Mouse (Mus musculus) T-helper 1 cell (primary cell): ENCODE data around the gene Unc13d.
"Not testable (repeated sequence)": the region's sequence is repeated elsewhere in the genome, so short reads cannot be mapped to it uniquely, and the experiment has no call there.

ENCODE experiments used
- in situ Hi-C: fragments of 300-600 bp; cut with MboI, MseI; formaldehyde crosslinking; loops from one replicate; pipeline ENCODE4 v1.15.1; 2025; ENCODE audit warnings: high pct_unique_total_duplicates

The Unc13d gene

DNA sequence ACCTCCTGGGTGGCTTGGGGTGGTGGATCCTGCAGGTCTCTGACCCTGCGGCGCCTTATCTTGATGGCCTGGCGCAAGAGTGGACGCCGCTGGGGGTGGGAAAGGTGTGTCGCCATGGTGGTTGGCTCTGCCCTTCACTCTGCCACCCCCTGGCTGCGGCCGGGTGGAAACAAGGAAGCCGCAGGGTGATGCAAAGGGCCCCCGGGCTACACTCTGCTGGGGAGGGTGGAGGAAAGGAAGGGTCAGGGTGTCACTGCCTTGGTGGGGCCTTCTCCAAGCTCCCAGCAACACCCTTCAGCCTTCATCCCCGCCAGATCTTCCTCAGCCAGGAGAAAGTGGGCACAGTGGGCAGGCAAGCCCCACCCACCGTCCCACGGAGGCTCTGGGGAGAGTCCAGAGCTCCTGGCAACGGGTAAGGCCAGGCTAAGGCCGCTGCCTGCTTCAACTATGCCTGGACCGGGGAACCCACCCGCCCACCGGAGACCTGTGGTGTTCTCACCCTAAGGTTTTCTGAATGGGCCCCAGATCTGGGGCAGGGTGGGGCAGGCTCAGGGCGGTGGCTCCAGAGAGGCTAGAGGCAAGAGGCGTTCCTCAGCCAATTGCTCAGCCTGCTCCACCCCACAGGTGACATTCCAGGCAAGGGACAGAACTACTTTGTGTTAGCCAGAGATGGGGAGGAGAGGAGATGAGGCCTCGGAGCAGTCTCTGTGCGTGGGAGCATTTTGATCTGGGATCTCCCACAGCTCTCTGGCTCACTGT, at the start of gene Unc13d:
TSS of gene Unc13d (minus strand) at position 516 of the 759 bp plus-strand sequence.
- in situ Hi-C loops = loop anchor here (5.0 kb wide), 1 partner anchor 45 kb away; the partner anchor contains the start of gene Unk

DNA sequence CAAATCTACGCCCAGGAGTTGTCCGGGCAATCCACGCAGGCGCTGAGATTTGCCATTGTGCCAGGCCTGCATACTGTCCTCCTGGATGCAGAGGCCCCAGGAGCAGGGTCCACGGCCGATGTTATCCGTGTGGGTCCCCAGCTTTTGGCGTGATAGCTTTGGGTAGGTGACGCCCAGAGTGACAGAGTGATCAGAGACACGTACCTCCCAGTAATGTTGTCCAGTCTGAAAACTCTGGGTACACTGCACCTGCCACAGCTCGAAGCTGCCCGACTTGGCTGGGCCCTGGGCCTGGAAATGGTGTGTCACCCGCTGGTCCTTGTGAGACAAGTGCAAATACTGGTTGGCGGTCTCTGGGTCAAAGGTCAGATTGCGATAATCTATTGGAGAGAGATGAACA, 48.5 kb upstream of the Unc13d start:
- in situ Hi-C loops = no loop called here

DNA sequence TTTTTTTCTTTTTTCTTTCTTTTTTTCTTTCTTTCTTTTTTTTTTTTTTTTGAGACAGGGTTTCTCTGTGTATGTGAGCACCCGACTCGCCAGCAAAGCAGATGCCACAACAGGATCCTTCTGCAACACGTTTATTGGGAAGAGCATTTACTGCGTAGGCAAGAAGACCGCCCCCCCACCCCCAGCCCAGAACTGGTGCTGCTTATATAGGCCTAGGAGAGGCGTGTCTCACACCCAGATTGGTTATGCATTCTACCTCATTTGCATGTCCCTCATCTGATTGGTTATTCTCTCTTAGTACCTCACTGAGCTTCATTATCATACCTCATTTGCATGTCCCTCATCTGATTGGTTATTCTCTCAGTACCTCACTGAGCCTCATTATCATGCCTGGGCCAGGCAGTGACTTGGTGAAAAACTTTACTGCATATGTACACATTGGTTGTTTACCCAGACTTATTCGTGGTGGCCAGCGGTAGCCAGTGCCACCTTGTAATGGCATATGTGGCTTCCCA, 44.0 kb upstream of the Unc13d start:
- in situ Hi-C loops = not testable (repeated sequence)

DNA sequence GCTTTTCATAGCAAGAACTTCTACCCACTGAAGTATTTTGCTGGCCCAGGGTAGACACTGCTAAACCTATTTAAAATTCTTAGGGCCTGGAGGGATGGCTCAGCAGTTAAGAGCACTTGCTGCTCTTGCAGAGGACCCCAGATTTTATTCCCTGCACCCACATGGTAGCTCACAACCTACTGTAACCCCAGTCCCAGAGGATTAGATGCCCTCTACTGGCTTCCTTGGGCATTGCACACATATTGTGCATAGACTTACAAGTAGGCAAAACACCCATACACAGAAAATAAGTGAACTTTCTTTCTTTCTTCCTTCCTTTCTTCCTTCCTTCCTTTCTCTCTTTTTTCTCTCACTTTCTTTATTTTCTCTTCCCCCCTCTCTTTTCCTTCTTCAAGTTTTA, 40.1 kb upstream of the Unc13d start:
- in situ Hi-C loops = no loop called here

DNA sequence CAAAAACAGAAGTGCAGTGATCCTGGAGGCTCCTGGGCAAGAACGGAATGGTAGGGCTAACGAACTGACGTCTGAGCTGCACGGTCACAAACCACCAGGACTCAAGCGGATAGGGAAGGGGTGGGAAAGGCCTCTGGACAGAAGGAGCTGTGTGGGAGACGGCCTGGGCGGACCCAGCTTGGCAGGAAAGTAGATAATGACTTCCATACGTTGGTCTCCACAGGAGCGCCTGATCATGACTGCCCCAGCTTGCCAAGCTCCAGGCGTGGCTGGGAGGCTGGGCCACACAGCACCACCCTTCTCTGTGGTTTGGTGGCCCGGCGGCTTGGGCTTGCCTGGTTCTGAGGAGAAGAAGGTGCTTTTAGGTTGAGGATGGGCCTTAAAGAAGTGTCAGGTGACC, 39.5 kb upstream of the Unc13d start:
- in situ Hi-C loops = no loop called here

DNA sequence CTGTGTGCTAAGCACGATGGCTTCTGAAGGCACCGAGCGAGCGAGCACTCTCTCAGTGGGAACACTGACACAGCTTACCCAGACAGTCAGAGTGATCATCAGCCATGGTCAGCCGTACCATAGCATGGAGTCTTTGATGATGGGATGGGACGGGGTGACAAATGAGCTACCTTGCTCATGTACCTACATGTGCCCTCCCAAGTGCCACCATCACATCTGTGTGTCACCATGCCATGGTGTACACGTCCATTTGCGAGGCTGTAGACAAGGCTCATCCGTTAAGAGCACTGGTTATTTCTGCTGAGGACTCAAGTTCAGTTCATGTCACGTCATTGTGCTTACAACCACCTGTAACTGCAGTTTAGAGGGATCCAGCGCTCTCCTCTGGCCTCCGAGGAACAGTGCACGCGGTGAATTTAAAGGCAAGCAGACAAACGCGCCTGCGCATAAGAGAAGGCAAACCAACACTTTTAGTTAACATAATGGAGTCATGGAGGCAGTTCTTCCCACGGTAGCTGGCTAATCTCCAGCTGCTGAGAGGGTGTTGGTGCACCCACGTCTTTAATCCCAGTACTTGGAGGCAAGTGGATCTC, 33.9 kb upstream of the Unc13d start:
- in situ Hi-C loops = no loop called here

DNA sequence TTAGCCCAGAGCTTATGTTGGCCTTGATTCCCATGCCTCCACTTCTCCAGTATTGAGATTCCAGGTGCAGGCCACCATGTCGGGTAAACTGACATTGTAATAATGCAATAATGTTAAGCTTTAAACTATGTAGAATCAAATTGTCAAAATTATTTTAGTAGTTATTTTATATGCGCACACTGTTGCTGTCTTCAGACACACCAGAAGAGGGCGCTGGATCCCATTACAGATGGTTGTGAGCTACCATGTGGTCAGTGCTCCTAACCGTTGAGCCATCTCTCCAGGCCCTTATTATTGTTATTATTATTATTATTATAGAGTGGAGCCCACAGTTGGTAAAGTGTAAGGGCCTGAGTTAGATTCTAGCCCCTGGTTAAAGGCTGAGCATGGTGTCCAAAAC, 33.3 kb upstream of the Unc13d start:
- in situ Hi-C loops = no loop called here

DNA sequence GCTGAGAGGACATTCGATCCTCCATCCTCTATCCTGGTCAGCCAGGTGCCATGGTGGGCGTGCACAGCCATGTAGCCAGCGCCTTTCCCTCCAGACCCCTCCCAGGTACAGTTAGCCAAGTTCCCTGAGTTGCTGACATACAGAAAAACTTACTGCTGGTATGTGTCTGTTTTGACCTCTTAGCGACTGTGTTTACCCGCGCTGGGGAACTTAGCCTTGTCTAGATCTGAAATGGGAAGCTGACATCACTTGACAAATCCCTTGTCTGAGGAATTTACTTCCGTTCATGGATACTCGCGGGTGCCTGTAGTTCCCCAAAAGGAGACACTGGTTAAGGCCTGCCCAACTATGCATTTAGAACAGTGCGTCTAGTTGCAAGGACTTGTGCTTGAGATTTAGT, 32.8 kb upstream of the Unc13d start:
- in situ Hi-C loops = no loop called here

DNA sequence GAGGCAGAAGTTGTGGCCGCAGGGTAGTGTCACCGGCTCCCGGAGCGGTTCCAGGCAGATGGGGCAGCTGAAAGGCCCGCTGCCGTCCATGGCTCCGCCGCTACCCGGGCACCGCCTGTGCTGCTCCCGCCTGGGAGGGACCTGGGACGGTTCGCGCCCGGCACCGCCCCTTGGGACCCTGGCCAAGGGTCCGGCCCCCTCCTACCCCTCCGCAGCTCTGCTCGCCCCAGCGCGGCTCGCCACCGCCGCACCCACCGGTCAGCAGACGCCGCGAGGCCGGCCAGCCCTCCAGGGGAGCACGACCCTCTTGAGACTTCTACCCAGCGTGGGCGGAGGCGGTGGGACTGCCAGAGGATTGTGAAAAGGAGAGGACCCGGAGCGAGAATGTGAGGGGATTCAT, 32.4 kb upstream of the Unc13d start:
- in situ Hi-C loops = no loop called here

DNA sequence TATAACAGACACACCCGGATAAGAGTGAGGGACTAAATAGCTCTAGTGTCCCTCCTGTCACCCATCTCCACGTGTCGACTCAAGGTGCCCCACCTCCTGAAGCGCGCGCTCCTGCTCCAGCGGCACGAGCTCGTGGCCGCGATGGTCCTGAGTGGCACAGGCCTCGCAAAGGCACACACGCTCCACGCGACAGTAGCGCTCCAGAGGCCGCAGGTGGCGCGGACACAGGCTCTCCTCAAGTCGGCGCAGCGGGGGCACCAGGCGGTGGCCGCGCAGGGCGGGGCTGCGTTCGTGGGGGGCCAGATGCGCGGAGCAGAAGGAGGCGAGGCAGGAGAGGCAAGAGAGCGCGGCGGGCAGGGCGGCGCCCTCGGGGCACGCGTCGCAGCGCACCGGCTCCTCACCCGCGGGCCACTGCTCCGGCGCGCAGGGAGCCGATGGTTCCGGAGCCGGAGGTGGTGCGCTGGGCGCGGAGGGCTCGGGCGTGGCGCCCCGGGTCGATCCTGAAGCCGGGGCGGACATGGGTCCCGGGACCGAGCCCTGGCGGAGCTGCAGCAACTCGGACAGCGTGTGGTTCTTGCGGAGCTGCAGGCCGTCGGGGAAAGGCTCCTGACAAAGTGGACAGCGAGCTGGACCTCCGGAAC, 31.8 kb upstream of the Unc13d start:
- in situ Hi-C loops = no loop called here

DNA sequence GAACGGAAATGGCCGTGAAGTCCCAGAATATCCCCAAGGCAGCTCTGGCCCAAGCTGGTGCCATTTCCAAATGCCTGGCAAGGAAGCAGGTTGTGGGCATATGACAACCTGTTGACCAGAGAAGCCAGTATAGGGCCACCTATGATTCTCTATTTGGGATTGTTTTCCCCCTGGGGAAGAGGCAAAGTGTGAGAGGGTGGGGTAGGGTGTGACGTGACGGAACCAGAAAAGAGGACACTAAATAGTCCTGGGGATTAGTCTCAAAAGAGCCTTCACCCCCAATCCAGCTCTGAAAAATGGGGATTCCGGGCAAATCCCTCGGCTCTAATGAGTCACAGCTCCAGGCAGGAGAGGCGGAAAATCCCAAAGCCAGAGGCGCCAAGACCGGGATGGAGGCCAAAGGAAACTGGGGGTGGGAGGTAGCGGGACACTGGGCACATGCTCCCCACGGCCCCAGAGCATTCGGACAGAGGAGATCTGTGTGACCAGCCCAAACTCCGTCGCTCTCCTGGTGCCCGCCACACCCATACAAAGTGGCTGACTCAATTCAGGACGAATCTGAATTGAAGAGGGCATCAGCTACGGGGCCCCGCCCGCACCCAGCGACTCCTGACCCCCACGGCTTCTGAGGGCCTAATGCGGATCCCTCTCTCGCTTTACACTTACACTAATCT, 30.8 kb upstream of the Unc13d start:
- in situ Hi-C loops = no loop called here

DNA sequence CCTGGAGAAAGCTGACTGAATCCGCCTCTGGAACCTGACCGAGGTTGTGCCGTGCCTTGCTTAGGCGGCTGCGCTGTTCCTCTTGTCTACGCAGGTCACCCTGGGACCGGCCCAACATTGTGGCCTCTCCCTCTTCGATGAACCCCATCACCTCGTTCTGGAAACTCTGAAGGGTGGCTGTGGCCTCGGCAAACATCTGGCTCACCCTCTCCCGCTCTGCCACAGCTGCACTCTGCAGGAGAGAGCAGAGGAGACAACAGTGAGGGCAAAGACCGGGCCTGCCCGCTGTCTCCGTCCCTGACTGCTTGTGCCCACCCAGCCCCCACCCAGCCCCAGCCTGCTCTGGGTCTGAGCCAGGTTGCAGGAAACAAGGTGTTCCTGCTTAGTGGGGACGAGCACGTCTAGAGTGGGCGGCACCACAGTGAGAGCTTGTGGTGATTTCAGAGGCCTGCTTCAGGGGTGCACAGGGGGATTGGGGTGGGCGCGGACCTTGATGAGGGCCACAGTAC, 30.1 kb upstream of the Unc13d start:
- in situ Hi-C loops = no loop called here

DNA sequence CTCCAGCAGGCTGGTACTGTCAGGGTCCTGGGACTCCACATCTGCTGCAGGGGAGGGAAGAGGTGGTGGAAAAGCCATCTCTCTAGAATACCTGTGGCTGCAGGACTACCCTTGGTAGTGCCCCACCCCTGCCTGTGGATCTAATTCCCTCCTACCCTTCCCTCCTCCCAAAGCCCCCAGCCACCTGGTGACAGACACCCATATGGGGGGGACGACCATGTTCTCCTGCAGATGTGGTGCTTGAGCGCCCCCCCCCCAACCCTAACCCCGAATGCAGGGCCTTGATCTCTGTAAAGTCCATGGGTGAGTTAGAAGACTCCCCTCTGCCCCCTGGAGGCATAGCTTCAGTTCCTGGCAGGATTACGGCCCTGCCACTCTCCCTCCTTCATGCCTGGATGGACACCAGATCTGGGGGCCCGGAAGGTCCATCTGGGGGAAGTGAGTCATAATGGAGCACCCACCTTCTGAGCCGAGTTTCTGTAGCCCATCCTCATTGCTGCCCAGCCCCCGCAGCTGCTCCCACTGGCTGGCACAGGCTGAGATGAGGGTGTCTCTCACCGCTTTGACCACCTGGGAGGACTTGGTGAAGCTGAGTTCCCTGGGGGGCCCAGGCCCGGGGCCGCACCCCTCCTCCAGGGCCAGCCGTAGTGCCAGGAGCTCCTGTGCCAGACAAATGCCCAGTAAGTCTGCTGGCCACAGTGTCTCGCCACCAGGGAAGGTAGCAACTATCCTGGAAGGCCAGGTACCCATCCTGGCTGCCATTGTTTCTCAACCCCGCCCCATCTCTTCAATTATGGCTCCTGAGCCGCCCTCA, 29.4 kb upstream of the Unc13d start:
- in situ Hi-C loops = no loop called here

DNA sequence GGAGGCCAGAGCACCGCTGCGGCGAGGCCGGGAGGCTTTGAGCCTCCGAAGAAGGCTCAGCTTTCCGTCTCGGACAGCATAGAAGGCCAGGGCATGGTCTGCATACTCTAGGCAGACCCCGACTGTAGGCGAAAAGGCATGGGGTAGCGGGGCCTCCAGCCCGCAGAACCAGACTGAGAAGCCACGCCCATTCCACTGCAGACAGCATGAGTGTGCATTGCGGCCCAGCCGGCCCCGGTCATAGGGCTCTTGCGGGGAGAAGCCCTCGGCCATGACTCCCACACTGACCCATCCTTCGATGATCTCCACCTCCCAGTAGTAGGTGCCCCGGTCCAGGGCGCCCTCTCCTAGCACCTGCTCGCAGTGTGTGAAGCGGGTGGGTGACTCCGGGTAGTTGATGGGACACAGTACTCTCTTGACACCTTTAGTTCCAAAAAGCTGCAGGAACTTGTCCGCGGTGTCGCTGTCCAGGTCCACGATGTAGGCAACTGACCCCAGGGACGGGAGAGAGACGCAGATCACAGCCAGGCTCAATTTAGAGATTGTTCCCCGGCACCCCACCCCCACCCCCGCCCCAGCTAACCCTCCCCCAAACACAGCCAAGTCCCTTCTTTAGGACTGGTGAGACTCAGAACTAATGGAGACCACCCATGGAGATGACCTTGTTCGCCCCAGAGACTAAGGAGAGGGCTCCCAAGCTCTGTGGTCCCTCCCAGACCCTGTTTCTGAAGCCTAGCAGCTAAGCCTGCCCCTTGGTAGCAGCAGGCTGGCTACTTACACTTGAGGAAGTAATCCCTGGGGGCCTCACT, 28.6 kb upstream of the Unc13d start:
- in situ Hi-C loops = no loop called here

DNA sequence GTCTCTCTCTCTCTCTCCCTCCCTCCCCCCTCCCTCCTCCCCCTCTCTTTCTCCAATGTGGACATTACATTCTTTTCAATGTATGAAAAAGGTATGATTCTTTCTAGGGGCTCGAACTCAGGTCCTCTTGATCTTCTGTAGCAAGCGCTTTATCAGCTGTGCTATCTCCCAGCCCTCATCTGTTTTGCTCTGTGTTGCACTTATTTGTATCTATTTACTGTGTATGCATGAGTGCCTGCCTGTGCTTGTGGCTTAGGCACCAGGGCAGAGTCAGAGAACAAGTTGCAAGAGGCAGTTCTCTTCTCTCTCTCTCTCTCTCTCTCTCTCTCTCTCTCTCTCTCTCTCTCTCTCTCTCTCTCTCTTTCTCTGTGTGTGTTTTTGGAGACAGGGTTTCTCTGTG, 27.3 kb upstream of the Unc13d start:
- in situ Hi-C loops = no loop called here

DNA sequence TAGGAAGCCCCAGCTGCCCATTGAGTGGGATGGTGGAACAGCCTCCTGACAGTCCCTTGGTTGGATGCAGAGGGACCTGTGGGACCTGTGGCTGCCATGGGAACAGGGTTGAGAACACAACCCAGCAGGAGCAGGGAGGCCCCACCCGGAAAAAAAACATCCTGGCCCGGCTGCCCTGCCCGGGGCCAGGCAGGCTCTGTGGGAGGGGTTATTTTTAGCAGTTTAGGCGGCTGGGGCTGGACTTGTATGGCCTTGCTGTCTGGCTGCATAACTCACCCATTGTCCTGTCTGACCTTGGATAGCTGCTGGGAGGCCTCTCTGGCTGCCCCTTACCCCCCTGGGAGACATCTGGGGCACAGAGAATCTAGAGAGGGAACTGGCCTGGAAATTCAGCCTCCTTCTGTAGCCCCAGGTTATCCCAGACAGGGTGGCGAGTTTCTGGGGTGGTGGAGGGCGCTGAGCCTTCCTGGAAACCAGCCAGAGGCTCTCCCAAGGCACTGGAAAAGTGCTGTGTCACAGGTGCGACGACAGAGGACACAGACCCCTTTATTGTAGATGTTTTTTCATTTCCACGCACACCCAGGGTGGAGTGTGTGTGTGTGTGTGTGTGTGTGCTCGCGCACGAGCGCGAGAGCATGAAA, 26.4 kb upstream of the Unc13d start:
- in situ Hi-C loops = no loop called here

DNA sequence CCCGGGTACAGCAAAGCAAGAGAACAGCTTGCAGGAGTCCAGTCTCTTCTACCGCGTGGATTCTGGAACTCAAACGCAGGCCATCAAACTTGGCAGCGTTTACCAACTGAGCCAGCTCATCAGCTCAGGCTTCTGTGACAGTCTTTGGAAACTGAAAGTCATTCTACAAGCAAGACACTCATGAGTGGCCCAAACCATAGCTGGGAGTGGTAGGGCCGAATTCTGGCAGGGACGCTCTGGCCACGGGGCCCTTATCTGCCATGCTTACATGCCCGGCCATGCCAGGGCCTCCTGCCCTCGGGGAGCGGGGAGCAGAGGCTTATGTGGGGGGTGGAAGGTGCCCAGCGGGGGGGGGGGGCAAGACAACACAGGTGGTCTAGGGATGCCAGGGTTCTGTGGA, 25.8 kb upstream of the Unc13d start:
- in situ Hi-C loops = no loop called here

DNA sequence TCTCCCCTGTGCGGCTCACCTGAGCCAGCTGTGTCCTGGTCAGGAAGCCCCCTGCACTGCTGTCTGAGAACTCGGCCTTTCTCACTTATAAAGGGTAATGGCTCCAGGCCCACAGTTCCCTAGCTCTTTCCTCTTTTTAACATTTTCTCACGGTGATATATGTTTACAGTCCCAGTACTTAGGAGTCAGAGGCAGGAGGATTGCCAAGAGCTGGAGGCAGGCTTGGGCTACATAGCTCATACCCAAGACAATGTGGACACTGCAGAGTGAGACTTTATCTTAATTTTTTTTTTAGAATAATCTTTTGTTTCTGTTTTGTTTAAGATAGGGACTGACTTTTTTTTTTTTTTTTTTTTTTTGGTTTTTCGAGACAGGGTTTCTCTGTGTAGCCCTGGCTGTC, 24.7 kb upstream of the Unc13d start:
- in situ Hi-C loops = no loop called here

DNA sequence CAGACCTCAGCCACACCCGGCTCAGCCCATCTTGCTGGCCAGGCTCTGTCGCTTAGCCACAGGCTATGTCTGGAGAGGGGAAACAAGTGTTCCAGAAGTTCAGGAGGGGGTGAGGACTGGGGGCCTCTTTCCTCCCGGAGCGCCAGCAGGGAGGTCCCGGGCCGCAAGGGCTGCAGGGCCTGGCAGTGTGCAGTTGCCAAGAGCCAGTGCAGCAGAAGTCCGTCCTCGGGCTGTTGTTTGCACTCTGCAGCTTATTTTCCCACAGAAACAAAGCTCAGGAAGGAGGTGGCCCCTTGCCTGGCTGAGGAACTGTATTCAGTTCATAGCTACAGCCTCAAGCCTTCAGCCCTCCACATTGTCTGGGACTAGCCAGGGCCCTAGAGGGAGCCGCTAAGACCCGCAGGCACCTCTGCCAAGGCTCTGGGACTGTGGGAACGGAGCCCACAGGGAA, 24.2 kb upstream of the Unc13d start:
- in situ Hi-C loops = no loop called here

DNA sequence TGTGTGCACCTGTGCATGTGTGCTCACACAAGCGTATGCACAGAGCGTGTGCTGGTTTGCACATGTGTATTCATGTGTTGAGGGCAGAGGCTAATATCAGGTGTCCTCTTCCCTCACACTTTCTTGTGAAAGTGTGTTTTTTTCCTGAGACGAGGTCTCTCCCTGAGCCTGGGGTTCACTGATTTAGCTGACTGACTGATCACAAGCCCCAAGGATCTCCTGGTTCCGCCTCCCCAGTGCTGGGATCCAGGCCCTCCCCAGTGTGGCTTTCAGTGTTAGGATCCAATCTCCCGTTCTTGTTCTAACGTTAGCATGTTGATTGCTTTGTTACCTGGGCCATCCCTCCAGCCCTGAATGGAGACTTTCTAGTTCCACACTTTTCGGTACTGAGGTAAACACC, 23.1 kb upstream of the Unc13d start:
- in situ Hi-C loops = no loop called here
